Mouse (Mus musculus): Measurements from ENCODE around the gene Cacna2d3.

Cacna2d3 gene

DNA sequence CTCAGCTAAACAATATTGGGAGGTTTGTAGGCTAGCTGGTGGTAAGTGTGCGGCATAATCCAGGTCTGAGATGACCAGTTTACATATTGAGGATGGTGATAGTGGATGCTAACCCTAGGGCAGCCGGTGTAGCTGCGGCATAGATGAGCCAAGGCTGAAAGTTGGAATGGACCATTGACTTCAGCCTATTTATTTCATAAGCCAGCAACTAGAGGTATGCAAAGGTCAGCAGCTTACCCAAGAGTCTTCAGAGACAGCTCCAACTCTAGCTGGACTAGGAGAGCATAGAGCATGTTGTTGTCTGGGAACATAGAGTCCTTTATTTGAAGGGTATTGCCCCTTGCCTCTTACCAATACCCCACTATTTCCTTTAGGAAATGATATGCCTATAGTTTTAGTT lies 725.1 kb downstream of the Cacna2d3 start:
- no peak for DNase-seq

DNA sequence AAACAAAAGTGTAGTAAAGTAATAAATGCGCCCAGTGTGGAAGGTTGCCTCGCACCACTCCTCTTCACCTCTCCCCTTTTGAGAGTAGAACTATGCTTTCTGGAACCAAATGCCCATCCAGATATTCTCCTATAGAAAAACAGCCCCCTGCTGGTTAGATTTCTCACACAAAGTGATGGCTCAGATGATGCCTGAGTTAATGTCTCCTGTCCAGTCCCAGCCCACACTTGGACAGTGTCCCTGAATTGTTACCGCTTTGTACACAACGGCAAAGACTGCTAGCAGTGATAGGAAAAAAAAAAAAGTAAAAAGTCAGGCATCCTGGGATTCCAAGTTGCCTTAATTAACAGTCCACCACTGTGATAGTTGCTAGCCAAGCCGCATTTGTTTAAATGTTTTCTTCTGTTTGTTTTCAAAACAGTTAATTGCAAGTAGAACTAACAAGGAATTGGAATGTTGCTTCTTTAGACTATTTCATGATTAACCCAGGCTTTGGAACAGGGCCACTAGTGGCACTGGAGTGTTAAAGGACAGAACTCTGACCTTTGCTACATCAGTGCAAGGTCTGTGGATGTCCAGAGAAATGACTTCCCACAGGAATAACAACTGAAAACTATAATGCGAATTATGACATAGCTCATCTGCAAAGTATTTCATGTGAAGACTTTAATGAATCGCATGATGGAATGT lies 733.3 kb downstream of the Cacna2d3 start:
- peak; percentile 64 for DNase-seq

DNA sequence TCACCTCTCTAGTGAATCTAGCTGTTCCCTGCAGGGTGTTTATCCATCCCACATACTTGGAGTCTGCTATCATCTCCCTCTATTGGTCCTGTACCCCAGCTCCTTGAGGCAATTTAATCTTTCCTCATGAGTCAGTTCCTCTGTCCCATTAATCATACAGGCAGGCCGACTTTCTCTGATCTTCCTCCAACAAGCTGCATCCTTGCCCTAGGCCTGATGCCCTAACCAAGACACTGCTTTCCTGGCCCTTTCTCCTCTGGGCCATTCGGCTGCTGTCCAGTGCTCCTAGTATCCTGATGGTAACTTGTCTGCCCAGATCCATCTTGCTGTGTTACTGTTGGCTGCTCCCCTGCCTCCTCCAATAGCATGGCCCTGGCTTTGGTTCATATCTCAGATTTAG lies 737.4 kb downstream of the Cacna2d3 start:
- no peak for DNase-seq

DNA sequence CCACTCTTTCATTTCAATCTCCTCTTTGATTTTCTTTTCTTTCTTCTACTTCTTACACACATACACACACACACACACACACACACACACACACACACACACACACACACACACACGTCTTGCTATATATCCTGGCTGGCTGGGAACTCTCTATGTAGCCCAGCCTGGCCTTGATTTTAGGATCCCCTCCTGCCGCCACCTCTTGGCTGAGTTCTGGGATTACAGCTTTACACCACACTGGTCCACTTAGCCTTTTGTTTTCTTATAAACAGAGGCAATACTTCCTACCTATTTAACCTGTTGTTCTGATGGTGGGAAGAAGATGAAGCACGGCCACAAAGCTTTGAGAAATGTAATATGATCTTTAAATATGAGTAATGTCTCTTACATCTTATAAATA lies 741.2 kb downstream of the Cacna2d3 start:
- DNase-seq = peak; percentile 42

DNA sequence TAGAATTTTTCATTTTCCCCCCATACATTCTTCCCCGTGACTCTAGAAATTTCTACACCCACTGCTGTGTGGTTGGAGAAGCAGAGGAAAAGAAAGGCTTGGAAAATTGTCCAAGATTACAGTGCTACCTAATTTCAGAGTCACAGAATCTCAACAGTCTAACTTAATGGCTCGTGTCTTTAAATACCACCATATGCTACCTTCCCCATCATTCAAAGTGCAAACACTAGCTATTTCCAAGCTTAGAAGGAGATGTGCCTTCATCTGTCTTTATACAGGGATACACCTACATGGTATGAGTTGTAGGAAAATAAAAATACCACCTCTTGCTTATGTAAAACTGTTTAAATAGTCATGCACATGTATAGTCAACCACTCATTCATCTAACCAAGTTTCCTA lies 742.4 kb downstream of the Cacna2d3 start:
- DNase-seq = no peak

DNA sequence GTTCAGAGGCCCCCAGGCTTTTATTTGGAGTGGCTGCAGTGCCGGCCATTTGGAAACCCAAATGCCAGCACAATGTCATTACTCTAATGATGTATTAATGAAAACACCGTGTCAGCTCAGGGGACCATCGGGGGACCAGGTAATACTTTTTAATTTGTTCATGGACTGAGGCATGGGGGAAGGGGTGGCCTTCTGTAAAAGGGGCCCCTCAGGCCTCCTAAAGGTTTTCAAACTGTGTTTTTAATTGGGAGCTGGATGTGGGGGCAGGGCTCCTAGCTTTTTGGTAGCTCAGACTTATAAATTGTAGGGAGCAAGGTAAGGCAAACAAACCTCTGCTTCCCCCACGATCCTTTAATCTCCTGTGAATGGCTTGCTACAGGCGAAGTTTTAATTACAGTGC lies 749.0 kb downstream of the Cacna2d3 start:
- DNase-seq = no peak

DNA sequence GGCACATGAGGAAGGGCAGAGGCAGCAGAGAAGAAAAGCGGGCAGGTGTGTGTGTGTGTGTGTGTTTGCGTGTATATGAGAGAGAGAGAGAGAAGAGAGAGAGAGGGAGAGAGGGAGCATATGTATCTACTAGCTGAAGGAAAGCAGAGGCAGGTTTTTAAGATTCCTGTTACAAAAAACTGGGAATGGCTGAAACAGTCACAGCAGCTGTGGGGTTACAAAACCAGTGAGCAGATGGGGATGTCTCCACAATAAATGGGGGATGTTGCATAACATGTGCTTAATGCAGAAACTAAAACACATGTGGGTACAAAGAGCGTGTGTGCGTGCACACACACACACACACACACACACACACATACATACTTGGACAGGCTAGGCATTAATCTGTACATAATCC lies 752.4 kb downstream of the Cacna2d3 start:
- no peak for DNase-seq

DNA sequence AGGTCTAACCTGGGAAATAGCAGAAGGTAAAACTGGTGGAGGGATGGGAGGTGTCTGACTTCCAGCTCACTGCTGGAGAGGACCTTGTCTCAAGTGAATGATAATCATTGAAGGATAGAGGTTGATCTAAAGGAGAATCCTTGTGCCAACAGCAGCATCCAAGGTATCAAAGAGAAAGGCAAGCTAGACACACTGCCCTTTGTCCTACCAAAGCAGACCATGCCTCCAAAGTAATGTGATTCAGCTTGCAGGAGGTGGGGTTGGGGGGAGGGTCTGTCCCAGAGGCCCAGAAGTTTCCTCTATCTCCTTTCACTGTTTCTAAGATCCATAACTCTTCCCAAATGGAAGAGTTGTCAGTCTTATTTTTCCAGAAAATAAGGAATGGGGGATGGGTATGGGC lies 754.8 kb downstream of the Cacna2d3 start:
- DNase-seq = no peak

DNA sequence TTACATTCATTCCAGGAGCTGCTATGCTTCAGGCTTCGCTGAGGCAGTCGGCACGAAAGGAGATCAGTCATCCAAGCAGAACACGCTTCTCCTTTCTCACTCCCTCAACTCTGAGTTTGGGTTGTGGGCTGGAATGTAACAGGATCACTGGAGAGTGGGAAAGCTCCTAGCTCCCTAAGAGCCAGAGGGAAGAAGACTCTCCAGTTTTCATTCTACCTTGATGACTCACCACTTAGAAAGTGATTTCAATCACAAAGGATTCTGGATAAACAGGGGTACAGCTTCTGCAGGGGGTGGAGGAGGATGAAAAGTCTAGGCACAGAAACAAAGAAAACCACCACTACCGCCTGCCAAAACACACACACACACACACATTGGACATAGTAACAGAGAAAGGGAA lies 760.3 kb downstream of the Cacna2d3 start:
- no peak for DNase-seq

DNA sequence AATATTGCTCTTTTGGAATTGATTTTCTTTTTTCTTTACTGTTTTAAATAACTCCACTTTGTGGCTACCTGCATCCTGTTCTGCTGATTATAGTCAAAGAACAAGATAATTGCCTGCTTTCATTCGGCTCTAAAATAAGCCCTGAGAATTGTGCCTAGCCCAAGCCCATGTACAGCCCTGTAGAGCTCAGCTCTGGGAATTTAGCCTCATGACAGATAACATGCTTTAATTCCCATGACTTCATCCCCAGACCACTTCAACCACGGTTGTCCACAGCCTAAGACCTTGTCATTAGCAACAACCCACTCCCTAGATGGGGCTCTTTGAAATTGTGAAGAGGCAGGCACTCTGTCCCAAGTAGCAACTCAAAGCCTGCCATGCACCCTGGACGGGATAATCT lies 762.6 kb downstream of the Cacna2d3 start:
- no peak for DNase-seq

DNA sequence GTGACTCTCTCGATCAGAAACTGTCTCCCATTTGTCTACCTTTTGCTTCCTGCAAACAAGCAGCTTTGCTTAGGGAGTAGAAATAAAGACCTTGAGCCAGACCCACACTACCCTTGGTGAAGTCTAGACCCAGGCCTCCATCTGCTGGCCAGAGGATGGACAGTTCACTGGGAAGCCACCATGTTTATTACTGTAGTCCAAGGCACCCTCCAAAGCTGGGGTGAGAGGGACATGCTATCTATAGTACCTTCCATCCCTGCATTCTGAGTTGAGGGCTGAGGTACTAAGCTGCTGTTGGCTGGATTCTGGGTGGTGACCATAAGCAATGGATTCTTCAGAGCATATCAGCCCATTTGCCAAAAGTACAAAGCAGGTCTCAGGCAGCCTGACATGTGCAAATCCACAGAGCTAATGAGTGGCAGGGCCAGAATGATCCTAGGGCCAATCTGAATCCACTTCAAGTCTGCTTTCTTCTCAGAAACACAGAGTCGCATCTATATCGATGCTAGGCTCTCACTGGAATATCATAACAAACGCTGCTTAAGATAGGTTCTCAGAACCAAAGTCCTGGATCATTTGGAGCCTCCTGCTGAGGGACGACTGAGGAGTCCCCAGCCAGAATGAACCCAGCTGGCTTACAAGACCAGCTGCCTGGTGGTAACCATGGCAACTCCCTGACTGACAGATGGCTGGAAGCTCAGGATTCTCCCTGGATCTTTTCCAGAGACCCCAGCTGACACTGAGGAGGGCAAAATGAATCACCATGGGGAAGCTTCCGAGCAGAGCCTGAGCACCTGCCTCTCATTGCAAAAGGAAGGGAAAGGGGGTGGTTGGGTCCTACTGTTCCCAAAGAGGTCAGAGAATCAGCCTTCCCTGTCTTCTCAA lies 763.3 kb downstream of the Cacna2d3 start:
- peak; percentile 22 for DNase-seq

DNA sequence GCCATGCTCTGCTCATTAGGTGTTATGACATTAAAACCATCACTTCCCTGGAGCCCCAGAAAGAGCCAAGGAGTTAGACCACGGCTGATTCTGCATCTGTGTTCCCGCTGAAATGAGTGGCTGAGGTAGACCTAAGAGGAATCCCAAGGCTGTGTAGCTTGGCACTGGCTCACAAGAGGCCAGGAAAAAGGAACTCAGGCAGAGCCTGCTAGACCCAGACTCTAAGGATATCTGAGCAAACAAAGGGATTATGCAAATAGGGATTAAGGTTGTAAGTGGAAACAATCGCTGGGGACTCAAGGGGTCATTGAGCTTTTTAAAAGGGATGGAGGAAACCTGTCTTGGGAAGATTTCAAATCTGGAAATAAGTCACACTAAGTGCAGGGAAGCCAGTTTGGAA lies 766.5 kb downstream of the Cacna2d3 start:
- no peak for DNase-seq

DNA sequence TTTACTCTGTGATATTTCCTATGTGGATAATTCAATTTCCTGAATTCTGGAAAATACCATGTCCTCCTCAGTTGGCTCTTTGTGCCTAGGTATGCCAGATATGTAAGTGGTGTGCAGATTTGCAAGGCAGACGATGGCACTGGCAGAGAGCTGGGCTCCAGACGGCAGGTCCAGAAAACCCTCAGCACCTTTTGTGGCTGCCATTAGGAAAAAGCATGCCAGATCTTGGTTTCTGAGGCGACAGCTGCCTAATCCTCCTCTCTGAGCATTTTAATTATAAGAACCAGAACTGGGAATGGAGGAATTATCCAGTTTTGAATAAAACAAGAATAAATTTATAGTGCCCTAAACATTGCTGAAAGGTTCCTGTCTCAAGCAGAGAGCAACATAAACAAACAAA lies 767.1 kb downstream of the Cacna2d3 start:
- DNase-seq = no peak

DNA sequence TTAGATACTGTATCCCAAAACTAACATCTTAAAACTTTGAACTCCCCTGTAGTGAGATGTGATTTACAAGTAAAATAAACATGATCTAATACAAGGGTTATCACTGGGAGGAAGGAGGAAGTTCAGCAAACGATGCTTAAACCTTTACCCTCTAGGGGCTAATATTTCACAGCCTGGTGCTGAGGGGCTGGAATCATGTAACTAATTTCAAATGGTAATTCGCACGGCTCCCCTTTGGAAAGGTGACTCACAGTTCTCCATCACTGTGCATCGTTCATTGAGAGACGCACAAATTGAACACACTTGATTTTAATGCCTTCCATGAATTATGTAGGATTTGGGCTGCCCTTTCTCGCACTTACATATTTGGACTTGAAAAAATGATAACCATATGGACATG lies 767.6 kb downstream of the Cacna2d3 start:
- DNase-seq = no peak

DNA sequence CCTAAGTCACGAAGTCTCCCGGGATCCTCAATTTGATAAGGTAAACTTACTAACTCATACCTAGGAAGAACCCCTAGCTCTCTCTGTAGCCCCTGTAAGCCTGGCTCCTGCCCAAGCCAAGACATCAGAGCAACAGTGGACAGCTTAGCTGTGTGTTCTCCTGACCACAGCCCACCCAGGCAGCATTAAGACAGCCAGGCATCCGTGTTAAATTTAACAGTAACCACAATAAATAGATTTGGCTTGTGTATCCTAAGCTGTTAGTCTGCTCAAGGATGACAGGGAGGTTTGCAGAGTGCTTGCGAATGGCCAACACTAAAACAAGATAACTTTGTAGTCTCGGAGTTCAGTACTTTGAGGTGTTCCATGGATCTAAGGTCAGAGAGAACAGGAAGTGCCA lies 768.3 kb downstream of the Cacna2d3 start:
- peak; percentile 39 for DNase-seq

DNA sequence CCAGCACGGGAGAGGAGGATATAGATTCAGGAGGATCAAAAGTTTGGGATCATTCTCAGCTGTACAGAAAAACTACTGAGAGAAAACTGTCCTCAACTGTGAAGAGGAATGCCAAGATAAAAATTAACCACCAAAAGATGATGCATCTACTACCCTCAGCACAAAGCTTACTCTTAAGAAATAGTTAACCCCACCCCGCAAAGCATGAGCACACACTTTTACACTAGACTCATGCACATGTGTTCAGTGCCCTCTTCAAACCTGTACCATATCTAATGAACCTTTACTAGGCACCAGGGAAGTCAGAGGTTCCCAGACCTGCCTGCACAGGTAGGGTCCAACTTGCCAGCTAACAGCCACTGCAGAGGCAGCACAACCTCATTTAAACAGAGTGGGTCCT lies 771.2 kb downstream of the Cacna2d3 start:
- DNase-seq = no peak

DNA sequence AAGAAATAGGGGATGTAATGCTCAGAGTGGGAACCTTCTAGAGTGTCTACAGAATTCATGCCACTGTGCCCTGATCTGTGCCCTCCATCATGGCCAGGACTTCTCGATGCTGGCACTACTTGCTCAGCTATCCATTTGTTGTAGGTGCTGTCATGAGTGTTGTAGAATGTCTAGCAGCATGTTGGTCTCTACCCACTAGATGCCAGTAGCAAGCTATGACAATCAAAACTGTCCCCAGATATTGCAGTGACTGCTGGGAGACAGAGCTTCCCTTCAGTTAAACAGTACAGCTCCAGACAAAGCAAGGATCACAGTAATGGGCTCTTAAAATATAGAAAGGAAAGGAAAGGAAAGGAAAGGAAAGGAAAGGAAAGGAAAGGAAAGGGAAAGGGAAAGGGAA lies 771.9 kb downstream of the Cacna2d3 start:
- no peak for DNase-seq

DNA sequence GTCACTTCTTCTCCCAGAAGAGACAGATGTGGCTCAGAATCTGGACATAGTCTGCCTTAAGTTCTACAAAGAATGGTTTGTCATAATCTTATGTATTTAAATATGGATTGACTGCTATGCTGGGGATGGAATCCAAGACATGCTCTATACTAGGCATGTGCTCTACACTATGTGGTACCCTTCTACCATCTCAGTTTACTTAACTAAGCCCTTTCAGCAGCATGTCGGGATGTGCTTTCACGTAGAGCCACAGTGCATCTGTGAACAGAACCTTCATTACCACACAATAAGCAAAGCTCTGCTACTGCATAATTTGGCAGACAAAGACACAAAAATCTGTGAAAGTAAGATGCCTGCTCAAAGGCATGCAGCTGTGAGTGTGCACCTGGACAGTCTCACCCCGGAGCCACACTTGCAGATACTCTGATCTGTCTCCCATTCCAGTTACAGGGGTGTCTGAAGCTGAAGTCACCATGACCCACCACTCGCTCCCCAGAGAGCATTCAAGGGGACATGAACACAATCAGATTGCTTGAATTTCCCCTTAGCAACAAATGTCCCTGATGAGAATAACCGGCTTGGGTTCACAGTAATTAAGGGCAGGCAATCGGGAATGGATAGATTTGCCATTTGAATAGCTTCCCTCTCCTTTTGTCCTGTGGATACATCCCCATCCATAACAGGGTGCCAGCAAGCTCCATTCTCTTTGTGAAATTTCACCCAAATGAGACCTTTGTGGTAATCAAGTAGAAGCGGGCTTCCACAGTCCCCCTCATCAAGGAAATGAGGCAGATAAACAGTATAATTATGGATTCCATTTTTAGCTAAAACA lies 773.4 kb downstream of the Cacna2d3 start:
- no peak for DNase-seq

DNA sequence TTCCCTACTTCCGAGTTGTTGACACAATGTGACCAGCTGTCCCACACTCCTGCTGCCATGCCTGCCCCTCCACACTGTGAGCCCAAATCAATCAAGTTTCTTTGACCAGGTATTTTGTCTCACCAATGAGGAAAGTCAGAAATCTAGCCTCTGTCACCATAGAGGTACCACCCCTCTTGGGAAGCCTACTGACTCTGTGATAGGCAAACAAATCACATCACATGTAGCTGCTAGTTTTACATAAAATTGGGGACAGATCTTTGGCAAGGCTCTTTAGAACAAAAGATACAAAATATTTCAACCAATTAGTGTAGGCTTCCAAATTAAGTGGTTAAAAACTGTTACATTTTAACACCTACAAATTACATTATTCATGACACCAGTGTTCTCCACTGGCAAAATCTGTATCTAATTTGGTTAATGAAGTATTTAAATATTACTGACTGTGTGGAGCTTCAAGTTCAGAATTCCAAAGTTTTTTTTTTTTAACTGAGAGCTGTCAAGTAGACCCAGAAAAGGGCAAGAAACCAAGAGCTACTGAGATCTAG lies 788.8 kb downstream of the Cacna2d3 start:
- DNase-seq = no peak

DNA sequence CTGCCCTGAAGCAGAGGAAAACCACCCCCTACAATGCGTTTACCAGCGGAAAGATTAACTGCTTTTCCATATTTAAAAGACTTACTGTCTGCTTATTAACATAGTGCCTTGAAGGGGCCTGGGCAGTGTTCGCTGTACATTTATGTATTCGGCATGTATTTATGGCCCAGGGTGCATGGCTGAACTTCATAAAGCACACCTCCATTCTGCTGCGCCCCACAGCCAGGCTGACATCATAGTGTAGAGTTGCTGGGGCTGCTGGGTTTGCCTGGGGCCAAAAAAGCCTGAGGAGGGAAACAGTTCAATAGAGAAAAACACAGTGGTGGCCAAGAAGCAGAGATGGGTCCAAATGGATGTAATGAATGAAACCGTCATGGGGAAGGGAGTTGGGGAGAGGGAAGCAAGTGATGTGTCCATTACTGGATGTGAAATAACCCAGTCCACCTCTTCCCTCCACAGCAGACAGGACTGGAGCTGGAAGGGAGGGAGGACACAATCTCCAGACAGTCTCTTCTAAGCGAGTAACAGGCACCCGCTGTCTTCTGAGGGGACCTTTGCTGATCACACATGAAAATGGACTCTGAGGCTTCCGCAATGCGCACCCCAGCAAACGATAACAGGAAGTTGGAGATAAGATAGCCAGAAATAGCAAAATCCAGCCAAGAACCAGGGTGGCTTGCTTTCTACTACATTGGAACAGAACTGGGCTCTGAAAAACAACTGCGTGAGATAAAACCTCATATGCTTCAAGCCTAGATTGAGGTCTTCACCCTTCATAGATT lies 798.3 kb downstream of the Cacna2d3 start:
- DNase-seq = peak; percentile 45

DNA sequence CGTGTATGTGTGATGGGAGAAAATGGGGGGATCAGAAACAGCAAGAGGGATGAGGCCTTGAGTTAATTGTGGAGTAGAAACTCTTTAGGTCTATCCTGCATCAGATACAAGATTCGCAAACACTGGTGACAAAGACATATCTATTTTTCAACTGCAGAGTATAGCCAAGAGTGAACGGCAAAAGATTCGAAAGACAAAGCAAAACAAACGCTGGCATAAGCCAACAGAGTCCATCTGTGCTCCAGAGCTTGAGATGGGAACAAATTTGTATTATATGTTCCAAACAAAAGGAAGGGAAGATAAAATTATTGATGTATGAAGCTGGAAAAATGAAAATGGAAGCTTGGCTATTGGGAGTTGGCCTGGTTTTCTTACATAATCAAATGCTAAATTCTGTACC lies 802.8 kb downstream of the Cacna2d3 start:
- no peak for DNase-seq

DNA sequence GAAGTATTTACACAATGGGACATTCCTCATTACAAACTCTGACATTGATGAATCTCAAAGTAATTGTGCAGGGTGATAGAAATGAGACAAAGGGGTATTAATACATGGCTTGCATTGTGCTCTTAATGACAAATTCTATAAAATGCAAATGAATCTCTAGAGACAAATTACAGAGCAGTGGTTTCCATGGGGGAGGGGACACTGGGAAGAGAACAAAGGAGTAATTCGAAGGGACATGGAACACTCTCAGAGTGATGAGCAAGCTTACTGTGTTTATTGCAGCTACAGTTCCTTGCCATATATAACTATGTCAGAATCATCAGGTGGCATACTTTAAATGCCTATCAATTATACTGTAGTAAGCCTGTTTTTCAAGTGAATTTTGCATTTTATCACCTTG lies 806.7 kb downstream of the Cacna2d3 start:
- DNase-seq = no peak
